Mouse (Mus musculus) intestine, embryonic 16.5 days (tissue): ENCODE data around the gene Sema4g. TPM values are rescaled to one million over a fixed set of nuclear protein-coding genes. Genes with fewer than 3 reads are reported as not detected.

Experiments used
- polyA plus RNA-seq: library from polyadenylated mRNA; unstranded; fragments of >200 nt; fragmentation: Nextera tagmentation; extraction: Ambion mirVana; gene quantifications from 2 replicates; pipeline ENCODE4 v1.2.1, GENCODE M21; 2015

Sema4g gene
- polyA plus RNA-seq, 1 experiment from 2014 or later = 21.1 TPM

Other genes starting within 250 kb of the Sema4g start
- gene Pax2, start 233.1 kb upstream of the Sema4g start, polyA plus RNA-seq = not detected in 2 replicates
- gene Slf2, start 58.0 kb upstream of the Sema4g start, polyA plus RNA-seq = 26.8 and 27.1 TPM in 2 replicates
- 19.8 and 21.0 TPM in 2 replicates for gene Twnk, start 16.6 kb downstream of the Sema4g start, polyA plus RNA-seq
- 74.7 and 76.4 TPM in 2 replicates for gene Mrpl43, start 17.3 kb downstream of the Sema4g start, polyA plus RNA-seq
- 33.6 and 34.7 TPM in 2 replicates for gene Lzts2, start 25.3 kb downstream of the Sema4g start, polyA plus RNA-seq
- gene Pdzd7, start 56.6 kb downstream of the Sema4g start, polyA plus RNA-seq = 0.43 and 0.49 TPM in 2 replicates
- 16.5 and 18.2 TPM in 2 replicates for gene Sfxn3, start 58.4 kb downstream of the Sema4g start, polyA plus RNA-seq
- 2.0 and 2.1 TPM in 2 replicates for gene Kazald1, start 86.1 kb downstream of the Sema4g start, polyA plus RNA-seq
- 0.06 TPM in 1 of 2 replicates, not detected in the other for gene Tlx1, start 161.6 kb downstream of the Sema4g start, polyA plus RNA-seq
- gene Lbx1, start 246.7 kb downstream of the Sema4g start, polyA plus RNA-seq = not detected in 2 replicates